Mouse (Mus musculus) myocyte (in vitro differentiated cells): Measurements from ENCODE around the gene Mfap4.

Source experiments
- E2F4 ChIP-seq: IDR thresholded peaks from one replicate; pipeline ENCODE4 v1.6.1; 2011; ENCODE audit warnings: mild to moderate bottlenecking, control low read depth, moderate library complexity; ENCODE audit not compliant: insufficient read depth
- MAX ChIP-seq: IDR thresholded peaks from one replicate; pipeline ENCODE4 v1.6.1; 2011; ENCODE audit warnings: low read depth, mild to moderate bottlenecking, control low read depth
- MYOD1 ChIP-seq, 3 experiments: IDR thresholded peaks; one replicate each; pipeline ENCODE4 v1.6.1; 2011; ENCODE audit warnings: control low read depth in 2 of 3, low read depth in 2 of 3, mild to moderate bottlenecking in 2 of 3, moderate library complexity in 1 of 3; ENCODE audit not compliant: insufficient read length in 2 of 3, control insufficient read depth in 1 of 3
- MYOG ChIP-seq, 3 experiments: IDR thresholded peaks; one replicate each; pipeline ENCODE4 v1.6.1; 2011; ENCODE audit warnings: control low read depth in 2 of 3, low read depth in 2 of 3, mild to moderate bottlenecking in 2 of 3; ENCODE audit not compliant: insufficient read length in 2 of 3, control insufficient read depth in 1 of 3, insufficient read depth in 1 of 3
- POLR2A ChIP-seq: IDR thresholded peaks from one replicate; pipeline ENCODE4 v1.6.1; 2011; ENCODE audit warnings: low read depth, mild to moderate bottlenecking, control low read depth, moderate library complexity; ENCODE audit not compliant: insufficient read length
- POLR2AphosphoS2 ChIP-seq: IDR thresholded peaks from one replicate; pipeline ENCODE4 v1.6.1; 2011; ENCODE audit warnings: low read depth, control low read depth; ENCODE audit not compliant: insufficient read length
- SRF ChIP-seq: IDR thresholded peaks from one replicate; pipeline ENCODE4 v1.6.1; 2011; ENCODE audit warnings: low read depth; ENCODE audit not compliant: control insufficient read depth, insufficient read length
- TCF12 ChIP-seq: IDR thresholded peaks from one replicate; pipeline ENCODE4 v1.6.1; 2011; ENCODE audit warnings: mild to moderate bottlenecking, control low read depth; ENCODE audit not compliant: poor library complexity, insufficient read depth, severe bottlenecking
- TCF3 ChIP-seq: IDR thresholded peaks from one replicate; pipeline ENCODE4 v1.6.1; 2011; ENCODE audit warnings: low read depth, control low read depth; ENCODE audit not compliant: insufficient read length

DNA sequence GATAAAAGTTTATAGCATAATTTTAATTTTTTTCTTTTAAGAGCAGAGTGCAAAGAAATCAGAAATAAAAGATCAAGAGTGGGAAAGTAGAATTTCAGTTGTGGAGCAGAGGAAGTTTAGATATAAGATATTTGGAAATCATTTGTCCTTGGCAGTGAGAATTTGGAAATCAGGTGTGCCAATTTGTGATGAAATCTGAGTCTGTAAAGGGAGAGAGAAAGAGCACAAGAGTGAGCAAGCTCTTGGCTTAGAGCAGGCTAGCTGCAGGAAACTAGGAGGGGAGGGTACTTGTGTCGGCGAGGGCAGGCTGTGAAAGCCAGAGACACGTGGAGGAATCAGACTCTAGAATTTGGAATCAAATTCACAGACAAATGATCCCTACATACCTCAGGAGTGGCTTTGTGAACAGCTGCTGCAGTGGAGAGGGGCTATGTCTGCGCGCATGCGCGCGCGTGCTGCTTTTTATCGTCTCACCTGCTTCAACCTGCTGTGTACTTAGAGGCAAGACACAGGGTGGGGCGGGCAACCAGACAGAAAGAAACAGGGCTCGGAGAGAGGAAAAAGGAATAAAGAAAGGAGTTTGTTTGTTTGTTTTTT lies 8.3 kb upstream of the Mfap4 start:
- peak in 2 of 3 experiments; percentile 18 to 49 for TF ChIP-seq MYOD1 (IDR thresholded peaks at IDR 0.05; ENCODE audit: control insufficient read depth in 1 of 3, insufficient read length in 2 of 3, low read depth in 2 of 3)
- TF ChIP-seq TCF12: no peak
- no peak for TF ChIP-seq POLR2A
- TF ChIP-seq E2F4: no peak
- no peak for TF ChIP-seq POLR2AphosphoS2
- TF ChIP-seq SRF: no peak
- no peak for TF ChIP-seq TCF3
- TF ChIP-seq MYOG (IDR thresholded peaks at IDR 0.05; ENCODE audit: control insufficient read depth in 1 of 3, insufficient read depth in 1 of 3, insufficient read length in 2 of 3, low read depth in 2 of 3): peak in 1 of 3 experiments; percentile 68
- no peak for TF ChIP-seq MAX
